Mouse (Mus musculus) spleen, adult 18-20 months (tissue): ENCODE results near the gene Ttll2.
"Not testable (repeated sequence)": the region's sequence is repeated elsewhere in the genome, so short reads cannot be mapped to it uniquely, and the experiment has no call there.

Source experiments
- DNase-seq, 2 experiments: peaks; one replicate each; pipeline ENCODE4 v3.0.0; 2022; ENCODE audit warnings: mixed read lengths in 2 of 2

The Ttll2 gene

GRCm38 (mm10) chr17:7360749-7361465 lies 8.4 kb upstream of the Ttll2 start:
- DNase-seq: not testable (repeated sequence)

- DNase-seq: not testable (repeated sequence)
Measured at GRCm38 (mm10) chr17:7359806-7360205, 7.3 kb upstream of the Ttll2 start.

GRCm38 (mm10) chr17:7348765-7349164 lies 3.7 kb downstream of the Ttll2 start:
- DNase-seq: not testable (repeated sequence)

- not testable (repeated sequence) for DNase-seq
Measured at GRCm38 (mm10) chr17:7337381-7337780, 15.1 kb downstream of the Ttll2 start.

GRCm38 (mm10) chr17:7332745-7333144 lies 19.8 kb downstream of the Ttll2 start:
- DNase-seq: not testable (repeated sequence)

- not testable (repeated sequence) for DNase-seq
Measured at GRCm38 (mm10) chr17:7326415-7326814, 26.1 kb downstream of the Ttll2 start.

GRCm38 (mm10) chr17:7324346-7324745 lies 28.1 kb downstream of the Ttll2 start, which contains the start of gene Tcp10a:
Tcp10a (plus strand) TSS chr17:7324646.
- not testable (repeated sequence) for DNase-seq

- not testable (repeated sequence) for DNase-seq
Measured at GRCm38 (mm10) chr17:7319789-7320188, 32.7 kb downstream of the Ttll2 start.

GRCm38 (mm10) chr17:7315693-7316382 lies 36.7 kb downstream of the Ttll2 start:
- not testable (repeated sequence) for DNase-seq

GRCm38 (mm10) chr17:7306278-7307196 lies 46.0 kb downstream of the Ttll2 start:
- peak in 1 of 2 experiments; percentile 10 for DNase-seq
